Mouse (Mus musculus): ENCODE results near the gene Wfikkn1.

DNA sequence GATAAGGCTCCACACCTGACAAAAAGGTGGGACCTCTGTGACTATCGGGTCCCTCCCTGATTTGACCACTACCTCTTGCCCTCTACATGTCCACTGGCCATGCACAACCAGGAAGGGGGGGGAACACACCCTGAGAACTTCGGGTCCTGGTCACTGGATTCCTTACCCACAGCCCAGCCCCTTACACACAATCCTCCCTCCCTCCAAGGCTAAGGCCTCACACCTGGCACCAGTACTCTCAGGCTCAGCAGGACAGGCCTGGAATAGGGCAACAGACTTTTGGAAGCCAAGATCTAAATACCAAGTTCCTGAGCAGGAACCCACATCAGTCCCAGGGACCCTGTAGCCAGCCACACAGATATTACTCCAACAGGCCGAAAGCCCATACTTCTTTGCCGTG is 41.8 kb downstream of the Wfikkn1 start:
- no peak for TF ChIP-seq CEBPB (IDR thresholded peaks at IDR 0.05; ENCODE audit: insufficient read depth, poor library complexity, severe bottlenecking)
- TF ChIP-seq USF1 (IDR thresholded peaks at IDR 0.05; ENCODE audit: low read depth): no peak

Measured in myocyte (in vitro differentiated cells).